Mouse (Mus musculus): ENCODE results near the gene Afap1l2.

Afap1l2 gene

GRCm38 (mm10) chr19:56976515-56976914, 31.5 kb downstream of the Afap1l2 start:
- DNase-seq (ENCODE audit: low spot score) = no peak

DNA sequence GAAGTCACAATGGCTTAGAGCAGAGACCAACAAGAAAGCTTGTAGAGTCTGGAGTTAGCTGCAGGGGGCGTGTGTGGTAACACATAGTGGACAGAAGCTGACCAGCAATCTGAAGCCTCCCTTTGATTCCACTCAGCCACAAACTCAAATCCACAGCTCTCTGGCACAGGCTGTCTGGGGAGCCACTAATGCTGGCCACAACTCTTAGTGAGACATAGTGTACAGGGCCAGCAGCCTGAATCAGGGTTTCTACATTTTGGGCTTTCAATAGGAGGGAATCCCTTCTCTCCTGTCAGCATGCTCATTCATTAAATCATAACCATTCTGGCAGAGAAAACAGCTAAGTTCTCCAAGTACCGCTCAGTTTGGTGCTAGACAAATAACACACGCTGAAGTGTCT, 32.5 kb downstream of the Afap1l2 start:
- DNase-seq (ENCODE audit: low spot score) = no peak

GRCm38 (mm10) chr19:56974159-56974558, 33.9 kb downstream of the Afap1l2 start:
- no peak for DNase-seq (ENCODE audit: low spot score)

- no peak for DNase-seq (ENCODE audit: low spot score)
Measured at GRCm38 (mm10) chr19:56972768-56973167, 35.3 kb downstream of the Afap1l2 start.

DNA sequence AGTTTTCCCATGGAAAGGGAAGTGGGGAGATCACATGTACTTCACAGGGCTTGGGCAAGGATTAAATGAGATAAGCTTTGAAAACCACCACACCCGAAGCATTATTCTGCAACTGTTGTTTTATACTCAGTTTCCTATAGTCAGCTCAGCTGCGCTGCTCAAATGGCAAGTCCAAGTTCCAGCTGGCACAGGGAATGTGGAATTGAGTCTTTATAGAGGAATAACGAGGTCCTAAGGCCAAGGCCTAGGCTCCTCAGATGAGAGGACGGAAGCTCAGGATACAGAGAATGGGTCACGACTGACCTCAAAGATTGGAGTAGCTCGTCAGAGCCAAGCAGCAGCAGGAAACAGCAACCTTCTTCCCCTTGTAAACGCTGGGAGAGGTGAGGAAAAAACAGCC, 36.7 kb downstream of the Afap1l2 start:
- DNase-seq (ENCODE audit: low spot score) = no peak

DNA sequence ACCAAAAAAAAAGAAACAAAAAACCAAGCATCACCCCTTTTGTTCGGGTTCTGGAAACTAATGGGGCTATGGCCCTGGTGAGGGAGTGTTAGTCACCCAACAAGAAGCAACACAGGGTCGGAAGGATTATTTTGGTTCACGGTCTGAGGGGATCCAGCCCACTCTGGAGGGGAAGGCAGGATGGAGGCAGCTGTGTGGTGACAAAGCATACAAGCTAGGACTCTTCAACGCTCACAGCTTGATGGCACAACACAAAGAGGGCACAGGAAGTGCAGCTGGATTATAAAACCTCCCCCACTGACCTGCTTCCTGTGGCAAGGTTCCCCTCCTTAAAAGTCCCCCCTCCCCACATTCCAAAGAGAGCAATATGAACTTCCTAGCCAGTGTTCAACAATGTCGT, 44.2 kb downstream of the Afap1l2 start:
- DNase-seq (ENCODE audit: low spot score) = no peak

- DNase-seq (ENCODE audit: low spot score) = no peak
Measured at GRCm38 (mm10) chr19:56959601-56960000, 48.4 kb downstream of the Afap1l2 start.

DNA sequence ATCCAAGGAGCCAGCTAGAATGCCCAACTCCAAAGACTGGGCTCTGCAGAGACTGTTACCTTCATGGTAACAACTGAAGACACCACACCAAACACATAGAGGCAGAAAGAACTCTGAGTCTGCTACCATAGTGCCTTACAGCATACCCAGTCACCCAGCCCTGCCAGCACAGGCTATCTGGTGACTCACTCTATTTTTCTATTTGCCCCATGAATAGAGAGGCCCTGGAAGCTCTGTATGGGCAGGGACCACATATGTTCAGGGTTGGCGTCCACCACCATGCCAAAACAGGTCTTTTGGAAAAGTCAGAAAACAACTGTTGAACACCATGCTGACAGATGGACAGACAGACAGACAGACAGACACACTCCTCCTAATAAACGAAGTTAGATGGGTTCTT, 49.0 kb downstream of the Afap1l2 start:
- no peak for DNase-seq (ENCODE audit: low spot score)

DNA sequence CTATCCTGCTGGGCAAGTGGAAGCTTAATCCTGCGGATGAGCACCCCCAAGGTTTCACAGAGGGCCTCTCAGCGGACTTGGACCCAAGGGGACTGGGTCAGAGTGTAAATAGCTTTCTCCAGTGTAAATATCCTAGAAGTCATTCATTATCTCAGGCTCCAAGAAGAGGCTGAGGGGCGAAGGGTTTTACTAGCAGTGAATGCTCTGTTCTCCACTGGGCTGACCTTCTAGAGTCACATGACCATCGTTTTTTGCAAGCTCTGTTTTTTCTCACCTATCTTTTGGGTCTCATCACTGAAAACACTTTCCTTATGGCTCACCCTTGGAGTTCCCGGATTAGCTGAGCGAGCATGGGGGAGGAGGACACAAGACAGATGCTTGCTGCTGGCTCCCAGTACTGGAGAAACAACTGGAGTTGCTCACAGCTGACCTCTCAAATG, 49.4 kb downstream of the Afap1l2 start:
- no peak for DNase-seq (ENCODE audit: low spot score)

- DNase-seq (ENCODE audit: low spot score) = no peak
Measured at GRCm38 (mm10) chr19:56958011-56958410, 50.0 kb downstream of the Afap1l2 start.

GRCm38 (mm10) chr19:56955568-56956513, 52.2 kb downstream of the Afap1l2 start:
- no peak for DNase-seq (ENCODE audit: low spot score)

- DNase-seq (ENCODE audit: low spot score) = no peak
Measured at GRCm38 (mm10) chr19:56954857-56955256, 53.2 kb downstream of the Afap1l2 start.

GRCm38 (mm10) chr19:56953856-56954255, 54.2 kb downstream of the Afap1l2 start:
- no peak for DNase-seq (ENCODE audit: low spot score)

GRCm38 (mm10) chr19:56950818-56951217, 57.2 kb downstream of the Afap1l2 start:
- no peak for DNase-seq (ENCODE audit: low spot score)

DNA sequence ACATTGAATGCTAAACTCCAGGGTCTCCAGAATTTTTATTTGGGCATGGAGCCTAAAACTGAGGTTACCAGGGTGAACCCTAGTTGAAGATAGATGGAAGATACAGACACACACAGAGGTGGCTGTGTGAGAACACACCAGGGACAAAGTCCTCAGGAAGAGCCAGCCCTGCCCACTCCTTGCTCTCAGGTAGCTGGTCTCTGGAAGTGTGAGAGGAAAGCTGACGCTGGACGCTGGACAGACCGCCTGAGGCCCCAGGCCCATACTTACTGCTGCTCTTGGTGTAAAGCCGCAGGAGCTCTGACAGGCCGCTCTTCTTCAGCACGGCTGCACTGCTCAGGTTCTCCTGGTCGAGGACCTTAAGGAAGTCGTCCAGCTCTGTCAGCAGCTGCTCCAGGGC, 58.2 kb downstream of the Afap1l2 start:
- DNase-seq (ENCODE audit: low spot score) = no peak

DNA sequence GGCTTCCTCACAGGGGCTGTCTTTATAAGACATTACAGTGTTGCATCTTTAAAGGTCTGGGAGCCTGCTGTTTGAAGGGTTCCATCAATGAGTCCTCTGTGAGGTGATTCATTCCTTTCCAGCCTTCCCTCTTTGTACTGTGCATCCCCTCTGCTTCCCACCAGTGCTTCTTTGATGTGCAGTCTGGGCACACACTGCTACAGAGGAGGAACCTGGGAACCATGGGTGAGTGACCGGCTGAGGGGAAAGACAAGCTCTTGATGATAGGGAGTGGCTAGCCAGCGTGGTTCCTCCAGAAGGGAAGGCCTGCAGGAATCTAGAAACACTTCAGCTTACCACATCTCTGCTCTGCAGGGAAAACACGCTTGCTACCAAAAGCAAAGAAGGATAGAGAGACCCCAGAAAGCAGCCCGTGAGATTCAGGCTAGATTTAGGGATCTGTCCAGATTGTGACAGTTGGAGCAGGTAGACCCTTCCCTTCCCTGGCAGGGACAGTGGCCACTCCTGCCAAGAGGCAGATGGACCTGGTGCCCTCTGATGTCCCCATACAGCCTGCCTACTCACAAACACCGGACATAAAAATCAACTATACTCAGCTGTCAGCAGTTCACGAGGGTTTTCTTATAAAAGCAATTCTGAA, 59.9 kb downstream of the Afap1l2 start:
- DNase-seq (ENCODE audit: low spot score) = no peak

GRCm38 (mm10) chr19:56946727-56947126, 61.3 kb downstream of the Afap1l2 start:
- no peak for DNase-seq (ENCODE audit: low spot score)

- no peak for DNase-seq (ENCODE audit: low spot score)
Measured at GRCm38 (mm10) chr19:56946277-56946676, 61.8 kb downstream of the Afap1l2 start.

DNA sequence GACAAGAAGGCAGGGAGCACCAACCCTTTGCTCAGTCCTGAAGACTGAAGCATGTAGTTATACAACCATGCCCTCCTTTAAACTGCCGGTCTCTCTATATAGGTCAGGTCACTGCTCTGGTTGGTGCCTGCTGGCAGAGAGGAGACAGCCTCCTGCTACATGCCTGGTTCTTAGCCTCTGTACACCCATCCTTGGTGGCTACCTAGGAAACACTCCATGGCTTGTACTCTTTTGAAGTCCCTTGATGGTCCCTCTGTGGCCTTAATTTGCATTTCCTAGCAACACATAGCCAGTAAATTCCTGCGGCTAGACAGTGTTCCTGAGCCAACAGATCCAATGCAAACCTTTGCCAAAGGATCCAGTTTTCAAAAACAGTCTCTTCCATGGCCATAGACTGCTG, 62.4 kb downstream of the Afap1l2 start:
- no peak for DNase-seq (ENCODE audit: low spot score)

DNA sequence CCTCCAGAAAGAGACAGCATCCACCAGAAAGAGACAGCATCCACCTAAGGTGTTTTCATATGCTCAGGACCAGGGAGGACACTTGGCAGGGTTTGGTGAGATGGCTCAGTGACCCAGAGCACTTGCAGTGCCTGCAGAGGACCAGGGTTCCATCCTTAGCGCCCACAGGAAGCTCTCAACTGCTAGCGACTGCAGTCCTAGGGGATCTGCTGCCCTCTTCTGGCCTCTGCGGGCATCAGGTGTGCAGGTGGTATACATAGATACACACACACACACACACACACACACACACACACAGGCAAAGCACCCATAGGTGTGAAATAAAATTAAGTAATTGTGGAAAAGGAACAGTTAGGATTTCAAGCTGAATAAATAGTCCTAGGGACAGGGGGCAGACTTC, 63.2 kb downstream of the Afap1l2 start:
- no peak for DNase-seq (ENCODE audit: low spot score)

- no peak for DNase-seq (ENCODE audit: low spot score)
Measured at GRCm38 (mm10) chr19:56944211-56944610, 63.8 kb downstream of the Afap1l2 start.

GRCm38 (mm10) chr19:56942216-56942615, 65.8 kb downstream of the Afap1l2 start:
- DNase-seq (ENCODE audit: low spot score) = no peak

DNA sequence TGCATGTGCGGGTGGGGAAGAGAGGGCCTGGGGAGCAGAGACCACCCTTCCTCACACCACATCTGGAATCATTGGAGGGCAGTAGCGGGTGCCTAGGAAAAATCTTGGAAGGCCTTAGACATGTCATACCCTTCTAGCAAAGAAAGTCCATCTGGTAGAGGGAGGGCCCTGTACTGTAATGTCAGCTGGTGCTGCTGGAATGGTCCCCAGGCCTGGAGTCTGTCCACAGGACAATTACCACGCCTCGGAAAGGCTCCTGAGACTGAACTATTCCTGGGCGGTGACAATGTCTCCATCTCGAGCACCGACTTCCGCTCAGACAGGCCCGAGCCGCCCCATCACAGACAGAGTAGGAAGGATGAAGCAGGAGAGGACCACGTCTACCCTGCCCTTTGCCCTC, 67.5 kb downstream of the Afap1l2 start:
- no peak for DNase-seq (ENCODE audit: low spot score)
